Mouse (Mus musculus) C2C12 (cell line): Measurements from ENCODE around the gene Als2cr12.

Source experiments
- CTCF ChIP-seq: IDR thresholded peaks from one replicate; pipeline ENCODE4 v1.5.1; 2011; ENCODE audit not compliant: control insufficient read depth, insufficient read depth, insufficient read length
- USF1 ChIP-seq: IDR thresholded peaks from one replicate; pipeline ENCODE4 v1.6.1; 2011; ENCODE audit warnings: low read depth, mild to moderate bottlenecking, control low read depth, moderate library complexity

DNA sequence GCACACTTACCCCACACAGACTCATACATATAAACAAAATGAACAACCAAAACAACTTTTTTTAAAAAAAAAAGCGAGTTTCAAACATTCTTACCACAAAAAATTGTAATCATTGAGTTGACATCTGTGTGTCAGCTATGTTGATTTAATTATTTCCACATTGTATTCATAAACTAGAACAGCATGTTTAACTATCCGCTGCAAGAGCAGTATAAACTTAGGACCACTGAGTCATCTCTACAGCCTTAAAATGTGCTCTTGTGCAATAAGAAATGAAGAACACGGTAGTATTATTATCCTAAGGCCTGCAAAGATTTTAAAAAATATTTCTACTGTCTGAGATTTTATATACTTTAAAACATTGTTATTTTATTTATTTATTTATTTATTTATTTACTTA, 20.8 kb downstream of the Als2cr12 start:
- TF ChIP-seq CTCF, result no peak
- TF ChIP-seq USF1, result no peak
